Mouse (Mus musculus) lung, postnatal 4 days (tissue): Measurements from ENCODE around the gene Mrpl2.
A peak's percentile ranks its signal among the peaks of the same experiment; 100 is the strongest.

Source experiments
- DNase-seq, 2 experiments: peaks; one replicate each; pipeline ENCODE4 v3.0.0; 2021

Gene Mrpl2

DNA sequence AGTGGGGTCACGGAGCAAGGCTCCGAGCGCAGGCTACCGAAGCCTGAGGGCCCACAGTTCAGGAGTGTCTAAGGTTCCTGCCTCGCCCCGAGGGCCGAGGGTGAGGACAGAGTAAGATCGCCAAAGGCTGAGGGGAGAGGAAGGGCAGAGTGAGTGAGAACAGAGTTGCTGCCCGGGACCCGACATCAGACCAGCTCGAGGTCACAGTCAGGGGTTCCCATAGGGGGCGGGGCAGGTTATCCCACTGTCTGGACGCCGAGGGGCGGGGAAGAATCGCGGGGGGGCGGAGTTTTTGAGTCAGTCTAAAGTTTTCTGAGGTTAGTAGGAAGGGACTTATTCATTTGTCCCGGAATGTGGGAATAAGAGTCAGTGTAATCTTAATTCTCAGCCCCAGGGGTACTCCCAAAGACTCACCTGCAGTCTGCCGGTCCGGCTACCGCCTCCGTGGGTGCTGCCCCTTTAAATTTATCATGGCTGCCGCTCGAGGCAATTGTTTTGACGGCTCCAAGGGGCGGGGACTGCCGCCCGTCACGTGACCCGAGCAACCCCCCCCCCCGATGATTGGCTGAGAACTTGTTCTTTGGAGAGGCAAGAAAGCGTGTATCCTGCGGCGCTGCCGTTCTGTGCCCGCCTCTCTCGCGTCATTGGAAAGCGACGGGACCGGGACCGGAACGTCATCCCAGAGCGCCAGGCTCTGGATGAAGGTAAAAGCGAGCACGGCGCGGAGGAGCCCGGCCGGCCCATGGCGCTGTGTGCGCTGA, at the start of gene Mrpl2, which contains the start of gene Klc4:
Gene Mrpl2, plus strand, starts transcription at position 669 of the 761 bp plus-strand sequence.
Gene Klc4, minus strand, starts transcription at position 462 of the 761 bp plus-strand sequence.
- peak; percentile 99 to 100 for DNase-seq

DNA sequence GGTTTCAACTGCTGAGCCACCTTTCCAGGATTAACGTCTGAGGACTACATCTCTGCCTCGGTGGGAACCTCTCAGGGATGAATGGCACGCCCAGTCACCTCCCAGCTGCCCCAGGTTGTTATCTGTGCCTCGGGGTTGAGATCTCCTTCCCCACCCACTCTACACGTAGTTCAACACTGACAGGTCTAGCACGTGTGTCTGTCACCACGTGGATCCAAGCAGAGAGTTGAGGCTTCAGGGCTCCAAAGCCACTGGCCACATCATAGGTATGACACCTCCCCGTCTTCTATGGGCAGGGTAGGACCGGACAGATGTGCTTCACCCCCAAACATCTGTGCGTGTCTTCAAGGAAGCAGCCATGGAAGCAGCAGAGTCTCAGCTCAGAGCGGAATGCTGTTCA, 48.1 kb upstream of the Mrpl2 start:
- DNase-seq = no peak

DNA sequence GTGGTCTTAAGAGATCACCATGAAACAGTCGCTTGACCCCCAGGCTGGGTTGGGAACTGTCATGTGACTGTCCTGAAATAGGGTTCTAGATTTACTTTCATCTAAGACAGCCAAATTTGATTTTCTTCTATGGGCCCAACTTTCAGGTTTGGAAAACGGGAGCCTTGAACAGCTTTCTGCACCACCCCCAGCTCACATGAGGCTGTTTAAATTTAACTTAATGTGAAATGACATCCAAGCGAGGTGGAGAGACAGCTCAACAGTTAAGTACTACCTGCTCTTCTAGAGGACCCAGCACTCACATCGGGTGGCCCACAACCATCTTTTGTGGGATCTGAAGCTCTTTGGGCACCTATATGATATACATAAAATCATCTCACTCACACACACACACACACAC, 47.1 kb upstream of the Mrpl2 start:
- no peak for DNase-seq

DNA sequence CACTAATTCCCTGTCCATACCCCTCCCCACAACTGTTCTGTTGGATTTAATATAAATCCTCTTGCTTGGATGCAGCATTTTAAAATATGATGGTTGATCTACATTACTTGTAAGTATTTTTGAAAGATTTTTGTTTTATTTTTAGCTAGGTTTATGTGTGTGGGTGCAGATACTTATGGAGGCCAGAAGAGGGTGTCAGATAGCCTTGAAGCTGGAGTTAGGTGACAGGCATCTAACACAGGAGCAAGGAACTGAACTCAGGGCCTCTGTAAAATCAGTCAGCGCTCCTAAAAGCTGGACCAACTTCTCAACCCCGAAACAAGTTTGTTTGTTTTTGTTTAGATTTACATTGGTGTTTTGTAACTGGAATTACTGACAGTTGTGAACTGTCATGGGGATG, 45.5 kb upstream of the Mrpl2 start:
- DNase-seq = no peak

DNA sequence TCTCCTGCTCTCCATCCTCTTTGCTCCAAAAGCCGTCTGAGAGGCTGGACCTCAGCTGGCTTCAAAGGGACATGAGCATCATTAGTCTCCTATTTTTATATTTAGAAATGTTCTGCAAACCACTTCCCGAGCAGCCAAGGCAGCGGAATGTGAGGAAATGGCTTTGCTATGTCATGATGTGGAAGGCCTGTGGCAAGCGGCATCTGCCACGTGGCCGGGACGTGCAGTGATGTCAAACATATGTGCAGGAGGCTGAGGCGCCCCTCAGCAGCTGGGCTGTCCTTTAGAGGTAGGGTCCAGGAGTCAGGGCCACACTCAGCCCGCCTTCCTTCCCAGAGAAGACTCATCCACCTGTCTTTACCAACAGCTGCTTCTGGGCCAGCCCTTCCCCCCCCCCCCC, 43.8 kb upstream of the Mrpl2 start:
- peak; percentile 65 to 85 for DNase-seq

DNA sequence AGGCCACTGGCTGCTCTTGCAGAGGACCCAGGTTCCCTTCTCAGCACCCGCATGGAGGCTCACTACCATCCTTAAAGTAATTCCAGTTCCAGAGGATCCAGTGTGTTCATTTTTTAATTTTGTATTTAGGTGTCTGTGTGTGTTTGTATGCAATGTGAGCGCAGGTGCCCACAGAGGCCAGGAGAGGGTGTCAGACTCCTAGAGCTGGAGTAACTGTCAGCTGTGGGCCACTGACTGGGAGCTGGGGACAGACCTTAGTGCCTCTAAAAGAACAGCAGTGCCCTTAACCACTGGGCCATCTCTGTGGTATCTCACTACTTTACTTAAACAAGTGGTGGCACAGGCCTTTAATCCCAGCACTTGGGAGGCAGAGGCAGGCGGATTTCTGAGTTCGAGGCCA, 42.8 kb upstream of the Mrpl2 start:
- no peak for DNase-seq

DNA sequence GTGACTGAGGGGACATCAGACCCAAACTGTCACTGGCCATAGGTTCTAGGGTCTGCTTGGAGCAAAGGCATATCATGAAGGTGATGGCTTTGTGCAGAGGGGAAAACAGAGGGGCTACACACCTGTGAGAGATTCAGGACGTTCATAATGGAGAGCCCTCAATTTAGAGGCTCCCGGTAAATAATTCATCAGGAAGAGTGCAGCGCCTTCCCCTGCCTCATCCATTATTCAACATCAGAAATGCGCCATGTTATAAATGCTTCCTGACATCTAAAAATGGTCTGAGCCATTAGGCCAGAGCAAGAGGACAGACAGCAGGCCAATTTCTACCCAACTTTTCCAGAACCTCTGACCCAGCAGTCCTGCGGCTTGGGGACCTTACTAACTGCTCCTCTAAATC, 40.9 kb upstream of the Mrpl2 start:
- no peak for DNase-seq

DNA sequence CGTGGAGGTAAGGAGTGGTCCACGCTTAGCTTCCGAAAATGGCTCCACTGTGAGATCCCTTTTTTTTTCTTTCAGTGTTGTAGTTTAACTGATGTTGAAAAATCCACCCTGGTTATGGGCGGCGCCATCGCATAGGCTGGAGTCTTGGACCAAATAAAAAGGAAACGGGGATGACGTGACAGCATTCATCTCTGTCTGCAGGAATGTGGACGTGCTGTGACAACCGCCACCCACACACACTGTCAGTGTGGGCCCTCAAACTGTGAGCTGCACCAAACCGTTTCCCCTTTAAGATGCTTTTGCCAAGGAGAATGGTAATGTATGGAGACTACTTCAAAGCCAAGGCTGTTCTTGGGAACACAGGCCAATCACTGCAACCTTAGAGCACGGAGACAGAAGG, 40.0 kb upstream of the Mrpl2 start:
- DNase-seq = peak in 1 of 2 experiments; percentile 48

DNA sequence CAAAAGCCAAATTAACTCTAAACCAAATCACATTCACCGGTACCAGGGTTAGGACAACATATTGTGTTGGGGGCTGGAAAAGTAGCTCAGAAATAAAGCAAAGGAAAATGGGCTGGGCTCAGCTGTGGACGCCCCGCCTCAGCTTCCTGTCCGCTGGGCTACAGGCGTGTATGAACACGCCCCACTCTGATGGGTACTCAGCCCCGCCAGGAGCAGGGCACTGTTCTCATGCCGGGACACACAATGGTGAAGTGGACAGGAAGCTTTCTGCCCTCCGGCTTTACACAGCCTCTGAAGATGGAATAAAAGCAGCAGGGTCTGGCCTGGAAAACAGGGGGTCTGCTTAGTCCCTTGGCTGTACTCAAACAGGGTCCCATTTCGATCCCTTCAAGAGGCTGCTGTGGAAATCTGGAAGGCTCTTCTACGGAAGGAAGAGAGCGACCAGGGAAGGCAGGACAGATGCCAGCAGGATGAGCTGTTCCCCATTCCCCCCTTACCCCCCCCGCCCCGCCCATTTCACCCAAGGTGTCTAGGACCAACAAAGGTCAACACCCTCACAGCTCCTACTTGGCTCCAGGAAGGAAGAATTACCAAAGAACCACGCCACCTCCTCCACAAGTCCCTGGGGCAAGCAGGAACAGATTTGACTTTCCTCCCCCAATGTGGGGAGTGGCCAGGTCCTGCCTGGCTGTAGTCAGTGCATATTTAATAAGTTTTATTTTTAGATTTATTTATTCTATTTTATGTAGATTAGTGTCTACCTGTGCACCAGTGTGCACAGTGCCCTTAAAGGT, 36.1 kb upstream of the Mrpl2 start:
- DNase-seq = peak; percentile 72 to 82

DNA sequence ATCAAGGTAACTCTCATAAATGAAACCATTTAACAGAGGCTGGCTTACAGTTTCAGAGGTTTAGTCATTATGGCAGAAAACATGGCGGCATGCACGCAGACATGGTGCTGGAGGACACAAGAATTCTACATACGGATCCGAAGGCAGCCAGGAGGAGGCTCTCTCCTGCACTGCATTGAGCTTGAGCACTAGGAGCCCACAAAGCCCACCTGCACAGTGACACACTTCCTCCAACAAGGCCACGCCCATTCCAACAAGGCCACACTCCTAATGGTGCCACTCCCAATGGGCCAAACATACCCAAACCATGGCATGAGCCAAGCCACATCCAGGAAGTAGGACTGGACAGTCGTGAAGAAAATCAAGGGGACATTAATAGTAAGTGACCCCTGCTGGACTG, 34.7 kb upstream of the Mrpl2 start:
- no peak for DNase-seq

DNA sequence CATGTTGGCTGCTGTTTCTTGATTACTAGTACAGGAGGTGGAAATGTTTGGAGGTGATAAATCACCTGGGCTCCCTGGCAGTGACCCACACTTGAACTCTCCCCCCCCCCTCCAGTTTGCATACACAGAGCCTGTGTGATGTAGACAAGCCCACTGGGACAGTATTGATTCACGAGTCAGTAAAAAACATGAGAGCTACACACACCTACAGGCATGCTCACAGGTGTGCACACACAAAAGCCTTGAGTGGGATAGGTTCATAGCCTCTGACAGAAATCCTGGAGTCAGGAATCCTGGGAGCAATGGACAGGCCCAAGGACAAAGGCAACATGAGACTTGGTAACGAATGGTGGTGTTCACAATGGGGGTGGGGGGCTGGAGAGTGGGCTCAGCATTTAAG, 33.8 kb upstream of the Mrpl2 start:
- no peak for DNase-seq

DNA sequence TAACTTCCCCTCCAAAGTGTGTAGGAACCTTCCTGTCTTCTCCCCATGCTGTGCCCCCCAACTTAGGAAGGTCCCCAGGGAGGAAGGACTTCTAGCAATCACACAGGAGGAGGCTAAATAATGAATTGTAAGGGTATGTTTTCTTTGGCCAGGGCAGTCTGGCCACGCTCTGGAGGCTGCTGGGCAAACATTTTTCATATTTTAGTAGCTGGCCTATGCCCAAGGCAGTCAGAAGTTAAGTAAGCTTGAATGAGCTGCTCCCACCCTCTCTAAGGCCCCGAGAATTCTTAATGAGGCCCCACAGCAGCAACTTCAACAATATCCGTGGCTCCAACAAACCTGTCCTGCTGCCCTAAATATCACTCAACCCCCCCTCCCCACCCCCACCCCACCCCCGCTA, 33.2 kb upstream of the Mrpl2 start:
- DNase-seq = peak; percentile 43 to 55

DNA sequence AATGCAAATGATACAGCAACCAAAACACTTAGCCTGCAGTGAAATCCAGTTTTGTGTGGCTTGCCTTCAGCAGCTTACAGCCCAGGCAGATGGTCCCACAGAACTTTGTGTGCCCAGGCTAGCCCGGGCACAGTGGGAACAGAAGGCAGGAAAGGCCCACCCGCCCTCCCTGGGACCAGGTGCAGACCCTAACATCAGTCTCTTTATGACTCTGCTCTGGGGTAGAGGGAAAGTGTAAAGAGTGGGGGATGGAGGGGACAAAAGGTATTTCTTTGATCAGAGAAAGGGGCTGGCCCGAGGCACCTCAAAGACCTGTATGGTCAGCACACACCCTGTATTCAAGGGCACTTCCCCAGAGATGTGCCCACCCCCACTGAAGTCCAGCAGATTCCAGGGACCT, 32.8 kb upstream of the Mrpl2 start:
- DNase-seq = no peak

DNA sequence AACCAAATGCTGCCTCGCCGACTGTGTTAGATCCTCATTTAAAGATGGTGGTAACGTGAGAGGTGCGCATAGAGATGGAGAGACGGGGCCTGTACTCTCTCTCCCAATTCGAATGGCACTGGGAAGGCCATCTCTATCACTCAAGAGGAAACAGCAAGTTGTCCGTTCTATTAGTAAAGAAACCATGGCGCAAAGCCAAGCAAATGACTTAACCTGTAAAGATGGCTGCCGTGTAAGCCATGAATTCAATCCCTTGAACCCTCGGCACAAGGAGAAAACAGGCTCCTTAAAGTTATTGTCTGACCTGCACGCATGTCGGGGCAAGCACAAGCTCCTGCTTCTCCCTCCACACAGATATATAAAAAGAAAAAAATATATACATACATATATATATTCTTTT, 28.2 kb upstream of the Mrpl2 start:
- DNase-seq = no peak

DNA sequence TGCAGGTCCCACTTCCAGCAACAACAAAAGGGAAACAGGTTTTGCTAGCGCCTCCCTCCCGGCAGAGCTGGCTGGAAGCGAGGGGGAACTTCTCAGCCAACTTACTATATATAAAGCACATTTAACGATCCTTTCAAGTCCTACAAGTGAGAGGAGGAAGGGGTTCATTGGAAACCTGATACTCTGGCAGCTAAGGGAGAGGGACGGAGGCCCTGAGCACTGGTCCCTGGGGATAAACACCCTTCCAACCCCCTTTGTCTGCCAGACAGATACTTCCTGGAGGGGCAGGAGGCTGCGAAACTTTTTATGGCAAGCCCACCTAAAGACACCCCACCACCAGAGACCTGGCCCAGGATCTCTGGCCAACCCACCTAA, 27.6 kb upstream of the Mrpl2 start:
- DNase-seq = no peak

DNA sequence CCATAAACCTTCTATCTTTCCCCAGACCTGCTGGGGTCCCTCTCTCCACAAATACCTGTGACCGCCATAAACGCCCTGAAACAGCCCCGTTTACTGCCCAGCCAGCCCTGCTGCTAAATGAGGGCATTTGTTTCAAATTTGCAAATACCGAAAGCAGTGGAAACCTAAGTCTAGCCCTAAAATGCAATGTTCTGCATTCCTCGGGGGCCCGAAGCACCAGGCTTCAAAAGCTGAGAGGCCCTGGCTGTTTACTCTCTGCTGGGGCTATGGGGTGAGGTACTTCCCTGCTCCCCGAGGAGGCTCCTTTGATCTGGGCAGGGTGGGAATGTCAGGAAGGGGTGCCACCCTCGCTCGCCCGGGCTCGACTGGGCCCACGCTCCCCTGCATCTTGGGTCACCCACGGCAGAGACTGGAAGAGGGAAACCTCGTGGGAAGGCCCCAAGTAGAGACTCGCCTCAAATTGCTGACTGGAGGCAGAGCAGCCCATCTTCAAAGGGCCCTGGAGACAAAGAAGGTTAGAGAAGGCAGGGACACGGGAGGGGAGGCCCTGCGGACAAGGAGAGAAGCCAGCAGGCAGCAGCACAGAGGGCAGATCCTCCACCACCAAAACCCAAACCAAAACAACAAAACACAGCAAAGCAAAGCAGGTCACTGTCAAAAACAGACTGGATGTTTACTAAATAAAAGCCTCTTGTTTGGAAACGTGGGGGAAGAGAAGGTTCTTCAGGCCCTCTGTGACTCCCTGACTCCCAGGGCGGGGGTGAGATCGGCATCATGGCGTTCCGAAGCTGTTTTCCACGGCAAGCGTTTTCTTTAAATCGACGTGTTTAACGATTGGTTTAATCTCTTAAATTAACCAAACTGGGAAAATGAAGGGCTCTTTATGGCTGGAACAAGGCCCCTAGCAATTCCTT, 27.0 kb upstream of the Mrpl2 start:
- peak; percentile 36 to 60 for DNase-seq

DNA sequence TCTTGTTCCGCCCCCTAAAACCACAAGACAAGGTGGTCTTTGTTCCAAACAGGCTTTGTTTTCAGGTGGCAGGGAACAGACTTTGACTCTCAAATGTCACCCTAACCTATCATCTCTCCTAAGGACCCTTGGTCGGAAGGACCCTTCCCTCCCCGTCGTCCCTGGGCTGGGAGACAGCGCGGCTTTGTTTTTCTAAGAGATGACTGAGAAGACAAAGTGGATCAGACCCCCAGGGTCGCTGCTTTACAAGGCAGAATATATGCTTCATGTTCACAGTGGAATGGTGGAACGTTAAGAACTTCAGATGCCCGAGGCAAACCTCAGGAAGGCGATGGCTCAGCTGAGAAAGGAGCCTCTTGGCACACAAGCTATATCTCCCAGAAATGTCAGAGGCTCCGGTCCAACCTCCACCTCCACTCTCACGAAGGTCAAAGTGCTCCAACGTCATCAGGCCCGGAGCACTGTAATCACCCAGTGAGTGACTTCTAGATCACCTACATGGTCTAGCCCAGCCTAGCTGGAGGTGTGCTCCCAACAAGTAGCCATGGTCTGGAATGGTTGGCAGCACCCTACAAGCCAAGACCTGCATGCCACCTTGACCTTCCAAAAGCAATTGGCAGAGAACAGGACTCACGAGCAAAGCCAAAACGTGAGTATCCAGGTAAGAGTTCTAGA, 26.2 kb upstream of the Mrpl2 start:
- no peak for DNase-seq

DNA sequence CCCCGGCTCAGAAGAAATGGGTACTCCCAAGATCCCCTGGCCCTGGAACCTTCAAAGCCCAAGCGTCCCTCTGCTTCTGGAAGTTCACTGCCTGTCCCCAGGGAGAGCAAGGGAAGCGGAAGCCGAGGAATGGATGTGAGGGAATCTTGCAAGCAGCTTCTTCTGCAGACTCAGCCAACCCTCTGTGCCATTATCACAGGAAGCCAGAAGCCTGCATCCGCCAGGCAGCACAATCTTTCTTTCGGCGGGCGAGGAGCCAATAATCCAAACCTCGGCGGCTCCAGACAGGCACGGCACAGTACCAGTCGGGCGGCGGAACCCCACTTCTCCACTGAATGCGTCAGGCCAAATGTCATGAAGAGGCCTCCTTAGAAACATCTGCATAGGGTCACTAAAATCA, 24.7 kb upstream of the Mrpl2 start:
- peak; percentile 66 to 80 for DNase-seq

DNA sequence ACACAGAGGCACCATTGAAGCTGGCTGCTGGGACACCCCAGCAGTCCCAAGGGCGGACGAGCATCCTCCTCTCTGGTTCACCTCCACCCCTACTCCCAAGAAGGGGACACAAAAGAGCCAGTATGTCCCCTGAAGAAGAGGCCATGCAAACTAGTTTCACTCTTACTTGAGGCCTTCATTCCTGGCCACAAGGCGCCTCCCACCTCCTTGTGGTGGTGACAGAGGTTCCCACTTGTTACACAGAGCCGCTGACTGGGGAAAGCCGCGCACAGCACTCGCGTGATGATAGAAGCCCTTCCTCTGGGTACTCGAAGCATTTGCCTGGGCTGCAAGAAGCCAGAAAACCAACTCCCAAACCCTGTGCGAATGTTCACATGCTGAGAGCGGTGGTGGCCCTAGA, 23.8 kb upstream of the Mrpl2 start:
- peak in 1 of 2 experiments; percentile 38 for DNase-seq

DNA sequence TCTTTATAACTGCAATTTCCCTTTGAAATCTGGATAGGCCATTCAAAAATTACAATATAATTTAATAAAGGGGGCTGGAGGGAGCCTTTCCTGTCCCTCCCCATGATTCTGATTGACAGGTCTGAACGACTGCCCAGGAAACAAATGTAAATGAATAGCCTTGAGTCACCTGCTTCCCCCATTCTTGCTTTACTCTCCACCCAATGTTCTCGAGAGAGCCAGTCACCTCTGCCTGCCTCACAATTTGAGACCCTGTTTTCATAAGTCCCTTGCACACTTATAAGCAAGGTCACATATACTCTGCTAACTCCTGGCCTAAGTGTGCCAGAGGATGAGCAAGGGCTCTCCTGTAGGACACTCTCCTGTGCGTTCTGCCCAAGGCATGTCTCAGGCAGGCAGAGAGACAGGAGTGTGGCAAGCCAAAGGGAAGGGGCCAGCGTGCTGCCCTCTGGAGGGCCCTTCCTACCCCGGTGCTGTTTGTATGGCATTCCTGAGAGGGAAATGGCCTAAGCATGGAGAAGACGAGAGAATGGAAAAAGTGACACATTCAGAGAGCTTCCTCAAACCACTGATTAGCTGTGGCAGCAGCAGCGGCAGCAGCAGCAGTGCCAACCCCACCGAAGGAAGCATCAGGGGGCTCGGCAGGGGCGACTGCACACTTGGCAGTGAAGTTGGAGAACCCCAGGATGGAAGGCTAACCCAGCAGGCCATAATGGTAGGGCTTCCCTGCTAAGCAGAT, 22.0 kb upstream of the Mrpl2 start:
- DNase-seq = peak; percentile 70 to 77

DNA sequence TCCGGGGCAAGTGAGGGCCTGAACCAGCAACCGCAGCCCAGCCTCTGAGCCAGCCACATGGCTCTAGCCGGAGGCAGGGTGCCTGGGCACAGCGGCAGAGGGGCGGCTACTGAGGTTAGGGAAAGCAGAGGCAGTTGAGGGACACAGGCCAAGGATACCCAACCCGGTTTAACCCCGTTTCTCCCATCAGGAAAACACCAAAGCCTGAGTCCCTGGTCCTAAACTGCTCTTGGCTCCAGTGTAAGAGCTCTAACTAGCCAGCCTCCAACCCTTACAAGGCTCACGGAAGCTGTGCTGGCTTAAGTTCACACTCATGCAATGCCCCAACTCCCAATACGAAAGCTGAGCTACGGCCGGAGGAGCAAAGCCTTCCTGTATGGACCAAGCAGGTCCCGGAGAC, 21.4 kb upstream of the Mrpl2 start:
- no peak for DNase-seq

DNA sequence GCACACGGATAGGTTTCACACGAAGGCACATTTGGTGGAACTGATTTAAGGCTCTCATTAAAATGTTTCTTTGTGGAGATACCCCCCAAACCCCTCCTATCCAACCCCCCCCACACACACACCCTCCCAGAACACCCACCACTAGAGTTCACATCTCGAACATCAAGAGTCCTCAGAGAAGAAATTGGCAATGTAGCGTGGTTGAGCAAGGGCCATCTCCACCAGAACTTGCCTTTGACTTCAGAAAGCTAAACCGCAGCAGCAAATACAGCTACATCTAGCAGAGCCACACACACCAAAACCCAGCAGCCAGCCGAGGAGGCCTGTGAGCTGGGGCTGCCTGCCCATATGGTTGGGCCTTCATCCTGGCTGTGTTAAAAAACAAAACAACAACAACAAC, 18.6 kb upstream of the Mrpl2 start:
- DNase-seq = peak in 1 of 2 experiments; percentile 43
